Mouse (Mus musculus) embryonic facial prominence, embryonic 13.5 days (tissue): ENCODE measurements around the gene Sptan1. TPM values are rescaled to one million over a fixed set of nuclear protein-coding genes. Genes with fewer than 3 reads are reported as not detected.
A peak's percentile ranks its signal among the peaks of the same experiment; 100 is the strongest.

Source experiments
- ATAC-seq: fragments of 200-750 bp; cut with Nextera tagmentation; 2 replicates; pipeline ENCODE4 v1.8.0; 2017; ENCODE audit warnings: low read depth; ENCODE audit not compliant: insufficient number of reproducible peaks, insufficient read depth, low FRiP score, low TSS enrichment
- H3K27ac ChIP-seq: fragments of 300-500 bp; sonication (generic); 2 replicates; pipeline ENCODE4 v1.5.1; 2015; ENCODE audit warnings: moderate library complexity, mild to moderate bottlenecking, inconsistent platforms
- H3K27me3 ChIP-seq: fragments of 300-500 bp; sonication (generic); 2 replicates; pipeline ENCODE4 v1.6.1; 2015; ENCODE audit warnings: mild to moderate bottlenecking, inconsistent platforms
- H3K36me3 ChIP-seq: fragments of 300-500 bp; sonication (generic); 2 replicates; pipeline ENCODE4 v1.6.1; 2015; ENCODE audit warnings: mild to moderate bottlenecking, inconsistent platforms
- H3K4me1 ChIP-seq: fragments of 300-500 bp; sonication (generic); 2 replicates; pipeline ENCODE4 v1.6.1; 2015; ENCODE audit warnings: inconsistent platforms
- H3K4me2 ChIP-seq: fragments of 300-500 bp; sonication (generic); 2 replicates; pipeline ENCODE4 v1.6.1; 2015; ENCODE audit warnings: moderate library complexity, mild to moderate bottlenecking, inconsistent platforms
- H3K4me3 ChIP-seq: fragments of 300-500 bp; sonication (generic); 2 replicates; pipeline ENCODE4 v1.5.1; 2015; ENCODE audit warnings: mild to moderate bottlenecking, inconsistent platforms
- H3K9ac ChIP-seq: fragments of 300-500 bp; sonication (generic); 2 replicates; pipeline ENCODE4 v1.6.1; 2015; ENCODE audit warnings: mild to moderate bottlenecking, inconsistent platforms
- H3K9me3 ChIP-seq: fragments of 300-500 bp; sonication (generic); 2 replicates; pipeline ENCODE4 v1.6.1; 2016; ENCODE audit warnings: inconsistent platforms
- WGBS: fragments of 180-500 bp; shearing (Covaris S2); methylation state at CpG from one replicate; pipeline ENCODE4 v1.1.7; 2015; ENCODE audit warnings: mixed read lengths; 5-methylcytosine and 5-hydroxymethylcytosine counted together
- polyA plus RNA-seq: library from polyadenylated mRNA; unstranded; fragments of >200 nt; fragmentation: Nextera tagmentation; extraction: Ambion mirVana; gene quantifications from 2 replicates; pipeline ENCODE4 v1.2.1, GENCODE M21; 2015

Gene Sptan1
- 74.3 and 78.3 TPM in 2 replicates for polyA plus RNA-seq

DNA sequence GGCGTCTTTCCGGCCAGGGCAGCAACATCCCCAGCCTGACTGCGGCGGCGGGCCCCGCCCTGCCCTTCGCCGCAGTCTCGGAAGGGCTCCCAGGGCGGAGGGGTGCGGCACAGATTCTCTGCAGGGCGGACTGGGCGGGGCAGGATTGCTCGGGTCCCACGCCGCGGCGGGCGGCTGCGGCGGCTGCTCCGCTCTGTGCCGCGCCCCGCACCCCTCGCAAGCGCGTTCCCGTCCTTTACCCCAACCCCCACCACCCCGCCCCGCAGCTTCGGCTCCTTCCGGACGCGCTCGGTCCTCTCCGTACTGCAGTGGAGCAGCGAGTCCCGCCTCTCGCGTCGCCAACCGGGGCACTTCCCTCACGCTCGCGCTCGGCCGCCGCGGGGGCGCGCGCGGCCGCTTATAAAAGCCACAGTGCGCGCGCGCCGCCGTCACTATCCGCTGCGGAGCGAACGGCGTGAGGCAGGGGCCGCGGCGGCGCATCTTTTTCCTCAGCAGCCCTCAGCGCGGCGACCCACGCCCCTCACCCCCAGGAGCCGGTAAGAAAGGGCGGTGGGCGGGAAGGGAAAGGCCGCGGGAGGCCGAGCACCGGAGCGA lies at the start of gene Sptan1:
Sptan1 (plus strand) TSS at position 311 of the 594 bp plus-strand sequence.
- Histone ChIP-seq H3K9ac (peak within 1 kb of the TSS; percentile 96), H3K4me3 (peak within 1 kb of the TSS; percentile 93), H3K27me3 (no peaks in the 10 kb centered on the region), H3K4me1 (peaks cover 42% of the 10 kb centered on the region), H3K36me3 (peaks cover 18% of the 10 kb centered on the region), H3K4me2 (peak within 1 kb of the TSS; percentile 67), H3K27ac (peak within 1 kb of the TSS; percentile 87), H3K9me3 (no peaks in the 10 kb centered on the region)
- WGBS = under 1% methylated on average over 70 of the region's 82 CpGs
- ATAC-seq = peak; percentile 97

DNA sequence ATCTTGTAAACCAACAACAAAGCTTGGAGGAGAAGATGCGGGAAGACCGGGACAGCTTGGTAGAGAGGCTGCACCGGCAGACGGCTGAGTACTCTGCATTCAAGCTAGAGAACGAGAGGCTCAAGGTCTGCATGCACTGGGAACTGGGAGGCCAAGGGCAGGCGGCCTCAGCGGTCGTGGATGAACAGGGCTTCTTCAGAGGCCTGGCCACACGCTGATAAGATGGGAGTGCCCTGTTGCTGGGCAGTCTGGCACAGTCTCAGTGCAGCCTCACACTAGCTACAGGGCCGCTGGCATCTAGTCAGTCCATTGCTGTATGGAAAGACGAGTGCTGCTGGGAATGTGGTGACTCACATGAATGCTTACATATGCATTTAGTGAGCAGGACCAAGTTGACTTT lies 47.7 kb upstream of the Sptan1 start:
- Histone ChIP-seq H3K9me3 (no peaks in the 10 kb centered on the region), H3K36me3 (peaks cover 84% of the 10 kb centered on the region), H3K27me3 (no peaks in the 10 kb centered on the region), H3K4me1 (no peaks in the 10 kb centered on the region), H3K27ac (no peak overlapping the region), H3K9ac (no peak overlapping the region), H3K4me3 (no peak overlapping the region), H3K4me2 (no peak overlapping the region)
- WGBS = 91% methylated on average over 11 of the region's 11 CpGs
- ATAC-seq = no peak

DNA sequence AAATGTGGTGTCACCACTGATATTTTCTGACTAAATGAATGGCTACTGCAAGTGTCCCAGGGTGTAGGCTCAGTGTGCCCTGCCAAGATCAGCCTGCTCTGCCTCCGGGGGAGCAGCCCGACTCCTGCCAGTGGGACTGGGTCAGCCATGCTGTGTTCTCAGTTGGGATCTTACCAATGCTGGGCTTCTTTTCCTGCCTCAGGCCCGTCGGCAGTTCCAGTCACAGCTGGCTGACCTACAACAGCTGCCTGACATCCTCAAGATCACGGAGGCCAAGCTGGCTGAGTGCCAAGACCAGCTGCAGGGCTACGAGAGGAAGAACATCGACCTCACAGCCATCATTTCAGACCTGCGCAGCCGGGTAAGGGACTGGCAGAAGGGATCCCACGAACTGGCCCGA lies 43.3 kb upstream of the Sptan1 start:
- Histone ChIP-seq H3K9me3 (no peaks in the 10 kb centered on the region), H3K36me3 (peaks cover 88% of the 10 kb centered on the region), H3K9ac (no peak overlapping the region), H3K4me2 (no peak overlapping the region), H3K27me3 (no peaks in the 10 kb centered on the region), H3K4me1 (no peaks in the 10 kb centered on the region), H3K4me3 (no peak overlapping the region), H3K27ac (no peak overlapping the region)
- ATAC-seq = no peak
- WGBS = 78% methylated on average over 11 of the region's 11 CpGs

DNA sequence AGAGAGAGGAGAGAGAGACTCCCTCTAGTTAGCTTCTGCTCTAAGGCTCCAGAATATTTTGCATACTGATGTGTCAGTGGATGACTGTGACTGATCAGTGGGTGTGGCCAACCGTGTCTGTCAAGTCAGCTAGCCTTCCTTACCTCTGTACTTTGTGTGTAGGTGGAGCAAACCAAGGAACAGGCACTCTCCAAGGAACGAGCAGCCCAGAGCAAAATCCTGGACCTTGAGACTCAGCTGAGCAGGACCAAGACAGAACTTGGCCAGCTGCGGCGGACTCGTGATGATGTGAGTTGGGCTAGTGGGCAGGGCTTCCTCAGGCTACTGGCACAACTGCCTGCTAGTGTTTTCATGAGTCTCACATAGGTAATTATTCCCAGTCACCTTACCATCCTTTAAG lies 38.8 kb upstream of the Sptan1 start:
- no peak overlapping the region for H3K4me3 ChIP-seq
- WGBS = 88% methylated on average over 5 of the region's 5 CpGs
- ATAC-seq = no peak

DNA sequence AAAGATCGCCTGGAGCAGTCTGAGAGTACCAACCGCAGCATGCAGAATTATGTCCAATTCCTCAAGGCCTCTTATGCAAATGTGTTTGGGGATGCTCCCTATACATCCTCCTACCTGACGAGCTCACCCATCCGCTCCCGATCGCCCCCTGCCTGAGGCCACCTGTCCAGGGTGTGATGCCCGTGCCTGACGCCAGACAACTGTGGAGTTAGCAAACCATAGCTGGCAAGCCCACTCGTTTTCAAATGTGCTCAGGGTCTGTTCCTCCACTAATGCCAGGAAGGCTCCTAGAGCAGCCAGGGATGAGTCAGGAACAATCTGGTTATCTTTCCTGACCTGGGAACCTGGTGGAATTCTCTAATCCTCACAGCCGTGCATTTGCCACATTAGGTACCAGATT lies 34.9 kb upstream of the Sptan1 start:
- H3K4me2 ChIP-seq = no peak overlapping the region
- H3K4me1 ChIP-seq = no peaks in the 10 kb centered on the region
- no peaks in the 10 kb centered on the region for H3K27me3 ChIP-seq
- no peak overlapping the region for H3K4me3 ChIP-seq
- H3K9me3 ChIP-seq = no peaks in the 10 kb centered on the region
- H3K27ac ChIP-seq = no peak overlapping the region
- 83% methylated on average over 10 of the region's 10 CpGs for WGBS
- H3K36me3 ChIP-seq = peaks cover 56% of the 10 kb centered on the region
- H3K9ac ChIP-seq = no peak overlapping the region
- no peak for ATAC-seq

More for the DNA sequence above, 38.8 kb upstream of the Sptan1 start:
- Histone ChIP-seq H3K4me1 (no peaks in the 10 kb centered on the region), H3K9me3 (no peaks in the 10 kb centered on the region), H3K9ac (no peak overlapping the region), H3K27me3 (no peaks in the 10 kb centered on the region), H3K36me3 (peaks cover 95% of the 10 kb centered on the region), H3K27ac (no peak overlapping the region), H3K4me2 (no peak overlapping the region)

DNA sequence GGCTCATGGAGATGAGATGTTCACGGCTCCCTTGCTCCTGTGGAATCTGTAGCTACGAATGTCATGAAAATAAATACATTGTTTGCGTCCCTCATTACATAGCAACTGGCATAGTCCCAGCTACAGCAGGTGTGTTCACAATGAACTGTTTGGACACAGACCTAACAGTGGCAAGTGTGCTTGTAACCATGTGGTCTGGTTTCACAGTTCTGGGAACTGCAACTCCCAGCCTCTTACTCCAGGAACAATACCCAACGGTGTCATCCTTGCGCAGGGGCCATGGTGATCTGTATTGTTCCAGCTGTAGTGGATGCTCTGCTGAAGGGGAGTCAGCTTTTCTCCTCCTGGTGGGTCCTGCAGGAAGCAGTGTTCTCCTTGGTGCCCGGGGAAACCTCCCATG lies 34.2 kb upstream of the Sptan1 start:
- Histone ChIP-seq H3K4me2 (no peak overlapping the region), H3K36me3 (peaks cover 49% of the 10 kb centered on the region)

DNA sequence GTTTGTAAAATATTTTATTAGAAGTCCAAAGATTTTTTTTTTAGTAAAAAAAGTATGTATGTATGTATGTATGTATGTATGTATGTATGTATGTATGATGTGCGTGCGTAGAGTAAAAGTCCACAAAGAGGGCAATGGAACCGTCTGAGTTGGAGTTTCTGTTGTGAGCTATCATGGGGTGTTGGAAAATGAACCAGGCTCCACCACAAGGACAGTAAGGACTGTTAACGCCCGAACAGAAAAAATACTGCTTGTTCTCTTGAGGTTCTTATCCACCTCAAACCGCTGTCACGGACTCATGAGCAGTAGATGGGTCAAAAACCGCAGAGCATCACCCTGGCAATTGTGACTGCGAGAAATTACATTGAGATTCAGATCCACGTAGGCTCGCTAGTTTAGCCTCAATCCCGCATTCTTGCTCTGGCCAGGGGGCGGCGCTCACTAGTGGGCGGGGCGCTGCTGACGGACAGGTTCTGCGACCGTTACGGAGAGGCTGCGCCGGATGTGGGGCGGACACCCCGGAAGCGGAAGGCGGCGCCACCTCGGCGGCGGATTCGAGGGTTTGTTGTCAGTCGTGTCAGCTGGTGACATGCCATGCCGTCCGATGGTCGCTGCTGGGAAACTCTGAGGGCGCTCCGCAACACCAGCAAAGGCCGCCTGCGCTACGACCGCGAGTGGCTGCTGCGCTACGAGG lies 30.3 kb upstream of the Sptan1 start, which contains the start of gene Gle1:
Gle1 (plus strand) TSS at position 521 of the 694 bp plus-strand sequence.
- Histone ChIP-seq H3K4me2 (peak within 1 kb of the TSS; percentile 70), H3K27me3 (no peaks in the 10 kb centered on the region), H3K4me1 (peaks cover 6% of the 10 kb centered on the region), H3K9ac (peak within 1 kb of the TSS; percentile 80), H3K27ac (peak within 1 kb of the TSS; percentile 88), H3K9me3 (no peaks in the 10 kb centered on the region), H3K36me3 (peaks cover 44% of the 10 kb centered on the region), H3K4me3 (peak within 1 kb of the TSS; percentile 93)
- 3% methylated on average over 44 of the region's 44 CpGs for WGBS
- ATAC-seq = peak; percentile 80

More for the DNA sequence above, 34.2 kb upstream of the Sptan1 start:
- Histone ChIP-seq H3K9ac (no peak overlapping the region), H3K27me3 (no peaks in the 10 kb centered on the region), H3K4me1 (peaks cover 5% of the 10 kb centered on the region), H3K9me3 (no peaks in the 10 kb centered on the region), H3K27ac (no peak overlapping the region), H3K4me3 (no peak overlapping the region)
- ATAC-seq = no peak
- 90% methylated on average over 6 of the region's 6 CpGs for WGBS

DNA sequence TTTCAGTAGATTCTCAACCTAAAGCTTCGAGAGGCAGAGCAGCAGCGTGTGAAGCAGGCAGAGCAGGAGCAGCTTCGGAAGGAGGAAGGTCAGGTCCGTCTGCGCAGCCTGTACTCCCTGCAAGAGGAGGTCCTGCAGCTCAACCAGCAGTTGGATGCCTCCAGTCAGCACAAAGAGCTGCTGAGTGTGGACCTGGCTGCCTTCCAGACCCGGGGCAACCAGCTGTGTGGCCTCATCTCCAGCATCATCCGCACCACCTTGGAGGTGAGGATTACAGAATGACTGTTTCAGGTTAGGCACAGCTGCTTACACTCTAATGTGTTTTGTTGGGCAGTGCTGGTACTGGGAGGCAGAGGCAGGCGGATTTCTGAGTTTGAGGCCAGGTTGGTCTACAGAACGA lies 25.3 kb upstream of the Sptan1 start:
- Histone ChIP-seq H3K4me3 (no peak overlapping the region), H3K4me2 (no peak overlapping the region), H3K27ac (no peak overlapping the region), H3K9me3 (no peaks in the 10 kb centered on the region), H3K27me3 (no peaks in the 10 kb centered on the region), H3K36me3 (peaks cover 77% of the 10 kb centered on the region), H3K9ac (no peak overlapping the region), H3K4me1 (peaks cover 6% of the 10 kb centered on the region)
- 94% methylated on average over 9 of the region's 9 CpGs for WGBS
- no peak for ATAC-seq

DNA sequence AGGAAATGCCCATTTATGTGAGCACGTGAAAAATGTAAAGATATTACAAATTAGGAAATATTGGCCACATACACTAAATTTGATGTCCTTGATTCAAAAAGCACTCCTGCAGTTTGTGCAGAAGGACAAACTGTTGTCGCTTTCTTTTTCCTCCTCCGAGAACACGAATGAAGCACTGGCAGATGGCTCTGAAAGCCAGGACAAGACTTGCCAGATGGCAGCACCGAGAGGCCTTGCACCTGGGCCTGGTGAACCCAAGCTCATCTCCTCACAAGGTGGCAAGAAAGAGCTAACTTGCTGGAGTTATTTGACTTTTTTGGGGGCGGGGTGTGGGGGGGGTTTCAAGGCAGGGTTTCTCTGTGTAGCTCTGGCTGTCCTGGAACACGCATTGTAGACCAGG lies 24.5 kb upstream of the Sptan1 start:
- Histone ChIP-seq H3K4me3 (no peak overlapping the region), H3K27ac (no peak overlapping the region), H3K9me3 (no peaks in the 10 kb centered on the region), H3K27me3 (no peaks in the 10 kb centered on the region), H3K4me2 (no peak overlapping the region), H3K36me3 (peaks cover 84% of the 10 kb centered on the region), H3K4me1 (peaks cover 5% of the 10 kb centered on the region), H3K9ac (no peak overlapping the region)
- 91% methylated on average over 7 of the region's 7 CpGs for WGBS
- no peak for ATAC-seq

DNA sequence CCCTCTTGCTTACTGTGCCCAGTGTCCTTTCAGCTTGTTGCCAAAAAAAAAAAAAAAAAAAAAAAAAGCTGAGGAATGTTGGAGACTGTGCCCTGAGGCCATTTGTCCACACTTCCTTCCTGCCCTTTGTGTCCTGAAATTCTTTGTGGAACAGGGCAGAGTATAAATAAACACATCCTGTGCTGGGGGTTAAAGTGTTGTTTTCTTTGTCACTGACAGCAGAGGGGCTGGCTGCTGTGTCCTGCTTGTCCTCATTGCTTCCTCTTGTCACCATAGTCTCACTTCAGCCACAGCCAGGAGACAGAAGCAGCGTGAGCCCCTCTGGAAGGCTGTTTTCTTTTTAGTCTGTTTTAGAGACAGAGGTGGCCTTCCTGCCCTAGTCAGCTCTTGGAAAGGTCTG lies 20.6 kb upstream of the Sptan1 start:
- H3K27ac ChIP-seq = no peak overlapping the region
- H3K9me3 ChIP-seq = no peaks in the 10 kb centered on the region
- no peak overlapping the region for H3K4me3 ChIP-seq
- no peaks in the 10 kb centered on the region for H3K27me3 ChIP-seq
- no peak overlapping the region for H3K9ac ChIP-seq
- 19% methylated on average over 1 of the region's 1 CpGs for WGBS
- H3K36me3 ChIP-seq = peaks cover 96% of the 10 kb centered on the region
- H3K4me1 ChIP-seq = no peaks in the 10 kb centered on the region
- ATAC-seq = no peak
- H3K4me2 ChIP-seq = no peak overlapping the region

DNA sequence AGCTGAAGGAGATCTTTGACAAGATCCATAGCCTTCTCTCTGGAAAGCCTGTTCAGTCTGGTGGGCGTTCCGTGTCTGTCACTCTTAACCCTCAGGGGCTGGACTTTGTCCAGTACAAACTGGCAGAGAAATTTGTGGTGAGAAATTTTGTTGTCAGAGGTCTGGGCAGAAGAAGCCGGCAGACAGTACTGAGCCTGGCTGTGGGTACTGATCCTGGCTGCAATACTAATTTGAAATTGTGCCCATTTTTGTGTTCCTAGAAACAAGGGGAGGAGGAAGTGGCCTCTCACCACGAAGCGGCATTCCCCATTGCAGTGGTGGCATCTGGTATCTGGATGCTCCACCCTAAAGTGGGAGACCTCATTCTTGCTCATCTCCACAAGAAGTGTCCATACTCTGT lies 16.5 kb upstream of the Sptan1 start:
- no peaks in the 10 kb centered on the region for H3K4me1 ChIP-seq
- no peak overlapping the region for H3K4me3 ChIP-seq
- H3K4me2 ChIP-seq = no peak overlapping the region
- no peaks in the 10 kb centered on the region for H3K9me3 ChIP-seq
- peaks cover 93% of the 10 kb centered on the region for H3K36me3 ChIP-seq
- no peaks in the 10 kb centered on the region for H3K27me3 ChIP-seq
- no peak for ATAC-seq
- H3K27ac ChIP-seq = no peak overlapping the region
- 97% methylated on average over 5 of the region's 5 CpGs for WGBS
- no peak overlapping the region for H3K9ac ChIP-seq

DNA sequence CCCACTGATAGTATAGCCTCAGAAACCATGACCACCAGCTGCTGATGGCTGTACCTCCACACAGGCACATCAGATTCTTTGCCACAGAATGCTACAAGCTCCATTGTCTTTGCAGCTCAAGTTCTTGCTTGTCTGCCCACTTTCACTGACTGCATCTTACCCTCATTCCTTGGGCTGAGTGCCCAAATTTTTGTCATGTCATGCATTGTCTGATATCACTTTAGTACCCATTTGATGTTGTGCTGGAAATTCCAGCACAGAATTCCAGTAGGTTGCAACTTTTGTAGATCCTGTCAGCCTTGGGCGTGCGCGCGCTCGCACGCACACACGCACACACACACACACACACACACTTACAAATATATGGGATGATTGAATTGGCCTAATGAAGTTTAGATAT lies 4.1 kb upstream of the Sptan1 start:
- no peak overlapping the region for H3K27ac ChIP-seq
- H3K4me2 ChIP-seq = no peak overlapping the region
- no peaks in the 10 kb centered on the region for H3K27me3 ChIP-seq
- H3K36me3 ChIP-seq = peaks cover 43% of the 10 kb centered on the region
- no peaks in the 10 kb centered on the region for H3K9me3 ChIP-seq
- WGBS = 96% methylated on average over 7 of the region's 7 CpGs
- peaks cover 9% of the 10 kb centered on the region for H3K4me1 ChIP-seq
- ATAC-seq = no peak
- no peak overlapping the region for H3K9ac ChIP-seq
- no peak overlapping the region for H3K4me3 ChIP-seq
